Mouse (Mus musculus): ENCODE results near the gene Pip5k1c.

Pip5k1c gene

DNA sequence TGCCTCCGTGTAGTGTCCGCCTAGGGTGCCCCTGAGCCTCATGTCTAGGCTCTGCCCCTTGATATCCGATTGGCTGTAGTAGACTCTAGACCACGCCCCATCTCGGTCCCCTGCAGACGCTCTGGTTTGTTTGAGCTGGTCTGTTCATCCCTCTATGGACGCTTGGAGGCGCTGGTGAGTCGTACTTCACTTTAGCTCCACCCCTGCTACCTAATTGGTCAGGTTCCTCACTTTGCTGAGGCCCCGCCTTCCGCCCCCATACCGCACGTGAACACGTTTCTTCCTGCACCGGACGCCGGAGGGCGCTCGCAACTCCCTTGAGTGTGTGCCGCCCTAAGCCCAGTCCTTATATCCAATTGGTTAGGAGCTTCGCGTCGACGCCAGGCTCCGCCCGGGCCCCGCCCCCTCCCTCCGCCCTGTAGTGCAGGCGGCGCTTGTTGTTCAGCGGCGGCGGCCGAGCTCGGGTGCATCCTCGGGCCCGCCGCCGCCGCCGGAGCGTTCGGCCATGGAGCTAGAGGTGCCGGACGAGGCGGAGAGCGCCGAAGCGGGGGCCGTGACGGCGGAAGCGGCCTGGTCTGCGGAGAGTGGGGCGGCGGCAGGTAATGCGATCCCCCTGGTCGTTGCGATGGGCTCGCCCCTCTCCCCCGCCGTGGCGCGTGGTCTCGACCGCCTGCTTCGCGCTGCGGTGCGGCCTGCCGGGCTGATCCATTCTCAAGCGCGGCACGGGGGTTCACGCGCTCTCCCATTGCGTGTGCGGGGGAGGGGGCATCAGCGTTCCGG, at the start of gene Pip5k1c:
Gene Pip5k1c, plus strand, starts transcription at position 410 of the 780 bp plus-strand sequence.
- peak; percentile 100 for DNase-seq (ENCODE audit: low read depth)

DNA sequence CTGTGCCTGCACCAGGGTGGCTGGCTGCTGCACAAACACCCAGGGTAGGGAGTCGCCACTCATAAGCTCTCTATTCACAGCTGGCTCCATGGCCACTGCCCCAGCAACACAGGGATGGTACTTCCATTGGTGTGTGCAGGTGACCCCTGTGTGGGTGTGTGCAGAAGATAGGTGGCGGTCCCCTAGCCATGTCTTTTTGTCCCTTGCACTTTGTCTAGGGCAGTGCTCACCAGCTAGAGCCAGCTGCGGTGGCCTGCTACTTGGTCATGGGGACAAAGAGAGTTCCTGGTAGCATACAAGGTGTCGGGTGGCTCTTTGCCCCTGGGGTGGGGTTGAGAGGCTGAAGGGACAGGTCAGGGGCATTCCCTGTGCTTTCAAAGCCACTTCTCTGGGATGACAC, 48.6 kb upstream of the Pip5k1c start:
- DNase-seq (ENCODE audit: low read depth): no peak

DNA sequence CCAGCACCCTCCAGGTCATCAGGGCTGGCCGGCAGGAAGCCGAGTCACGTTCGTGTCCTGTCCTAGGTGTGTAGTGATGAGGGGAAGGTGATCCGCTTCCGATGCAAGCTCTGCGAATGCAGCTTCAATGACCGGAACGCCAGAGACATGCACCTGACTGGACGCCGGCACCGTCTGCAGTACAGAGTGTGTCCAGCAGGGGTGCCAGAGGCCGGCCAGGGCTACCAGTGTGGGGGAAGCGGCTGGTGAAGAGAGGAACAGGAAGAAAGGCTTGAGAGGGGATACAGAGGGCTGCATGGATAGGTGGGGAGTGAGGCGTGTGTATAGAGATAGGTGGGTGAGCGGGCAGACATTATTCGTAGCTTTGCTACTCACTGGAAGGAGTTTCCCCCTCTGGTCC, 48.2 kb upstream of the Pip5k1c start:
- DNase-seq (ENCODE audit: low read depth): peak; percentile 63

DNA sequence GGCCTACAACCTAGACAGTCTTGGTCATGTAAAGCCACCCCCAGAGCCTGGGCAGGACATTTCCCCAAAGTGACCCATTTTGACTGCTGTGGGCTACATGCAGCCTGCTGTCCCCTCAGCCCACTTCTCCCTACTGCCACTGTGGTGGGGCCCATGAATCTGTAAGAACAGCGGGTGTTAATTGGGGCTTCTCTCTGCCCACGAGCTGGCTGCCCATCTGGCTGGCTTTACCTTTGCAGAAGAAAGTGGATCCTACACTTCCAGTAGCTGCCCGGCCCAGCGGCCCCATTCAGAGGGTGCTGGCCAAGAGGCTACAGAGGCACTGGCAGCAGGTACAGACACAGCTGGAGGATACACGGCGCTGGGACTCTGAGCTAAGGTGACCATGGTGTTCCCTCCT, 47.6 kb upstream of the Pip5k1c start:
- DNase-seq (ENCODE audit: low read depth): no peak

DNA sequence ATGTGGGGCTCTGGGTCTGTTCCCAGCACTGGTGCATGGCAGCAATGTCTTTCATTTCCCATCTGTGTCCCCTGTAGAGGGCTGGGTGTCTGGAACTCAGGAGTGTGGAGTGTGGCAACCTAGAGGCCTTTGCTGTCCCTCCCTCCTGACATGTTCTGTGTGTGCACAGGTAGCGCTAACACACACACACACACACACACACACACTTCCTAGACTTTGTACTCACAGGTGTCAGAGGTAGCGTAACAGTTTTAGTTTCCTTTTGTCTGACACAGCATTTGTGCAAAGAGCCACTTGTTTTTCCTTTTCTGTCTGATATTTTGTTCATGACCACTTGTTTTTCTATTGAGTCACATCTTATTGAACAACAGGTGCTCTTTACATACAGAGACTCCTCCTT, 45.0 kb upstream of the Pip5k1c start:
- DNase-seq (ENCODE audit: low read depth): no peak

DNA sequence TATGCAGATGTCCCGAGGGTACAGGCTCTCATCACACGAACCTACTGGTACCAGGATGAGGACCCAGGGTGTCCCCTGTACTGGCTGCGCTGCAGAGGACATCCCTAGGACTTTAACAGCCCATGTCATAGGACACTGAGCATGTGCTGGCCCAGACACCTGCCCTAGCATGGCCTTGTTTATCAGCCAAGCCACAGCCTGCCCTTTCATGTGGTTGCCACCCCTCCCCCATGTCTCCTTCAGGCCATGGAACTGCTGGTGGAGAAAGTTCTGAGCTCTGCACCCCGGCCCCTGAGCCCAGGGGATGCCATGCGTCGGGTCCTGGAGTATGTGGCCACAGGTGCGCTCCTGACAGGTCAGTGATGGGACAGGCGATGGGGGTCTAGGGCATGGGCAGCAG, 43.3 kb upstream of the Pip5k1c start:
- no peak for DNase-seq (ENCODE audit: low read depth)

DNA sequence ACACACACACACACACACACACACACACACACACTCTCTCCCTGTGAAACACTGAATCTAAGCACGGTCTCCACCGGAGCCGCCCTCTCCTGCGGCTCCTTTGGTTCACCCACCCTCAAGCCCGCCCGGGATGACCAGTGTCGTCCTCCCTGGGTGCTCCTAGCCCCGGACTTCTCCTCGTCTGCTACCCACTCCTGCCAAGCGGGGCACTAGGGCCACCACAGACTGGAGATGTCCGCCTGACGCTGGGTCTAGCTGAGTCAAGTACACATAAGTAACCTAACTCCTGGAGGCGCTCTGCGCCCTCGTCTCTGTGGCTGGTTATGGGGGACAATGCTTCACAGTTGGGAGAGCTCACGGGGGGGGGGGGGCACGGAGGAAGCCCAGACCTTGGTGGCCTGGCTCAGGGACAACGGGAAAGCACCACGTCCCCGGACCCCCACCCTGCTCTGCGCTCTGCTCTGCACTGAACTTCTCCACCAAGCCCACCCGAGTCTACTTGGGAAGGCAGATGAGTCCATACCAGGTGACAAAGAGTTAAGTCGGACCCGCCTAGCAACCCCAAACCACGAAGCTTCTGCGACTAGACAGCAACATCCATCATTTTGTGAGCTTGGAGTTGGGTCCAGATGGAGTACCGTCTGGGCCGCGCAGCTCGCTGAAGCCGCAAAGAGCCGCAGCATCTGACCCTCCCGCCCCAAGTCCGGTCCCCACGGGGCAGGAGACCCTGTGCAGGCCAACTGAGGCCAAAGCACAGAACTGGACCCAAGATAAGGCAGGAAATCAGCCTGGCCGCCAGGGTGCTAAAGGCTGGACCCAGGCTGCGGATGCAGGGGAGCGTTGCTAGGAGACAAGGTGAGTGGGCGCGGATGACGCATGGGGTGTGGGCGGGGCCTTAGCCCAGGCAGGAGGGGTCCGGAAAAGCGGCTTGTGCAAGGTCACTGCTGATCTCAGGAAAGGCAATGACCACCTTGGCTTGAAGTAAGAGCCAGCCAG, 40.0 kb upstream of the Pip5k1c start, which contains the start of gene Matk:
Gene Matk, plus strand, starts transcription at position 512 of the 996 bp plus-strand sequence.
- no peak for DNase-seq (ENCODE audit: low read depth)

DNA sequence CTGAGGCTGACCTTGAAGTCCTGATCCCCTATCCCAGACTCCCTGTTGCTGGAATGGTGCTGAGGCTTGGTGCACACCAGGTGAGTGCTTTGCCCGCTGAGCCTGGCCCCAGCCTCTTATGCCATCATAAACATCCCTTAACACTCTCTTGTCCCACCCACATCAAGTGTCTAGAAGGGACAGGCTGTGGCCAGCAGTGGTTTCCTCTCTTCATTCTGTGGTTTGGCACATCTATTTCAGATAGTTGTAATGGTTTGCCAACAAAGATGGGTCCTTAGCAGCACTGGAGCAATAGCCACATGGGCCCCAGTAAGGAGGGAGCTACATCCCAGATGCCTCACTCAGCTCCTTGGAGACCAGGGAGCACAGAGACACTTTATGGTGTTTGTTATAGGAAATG, 37.9 kb upstream of the Pip5k1c start:
- DNase-seq (ENCODE audit: low read depth): no peak

DNA sequence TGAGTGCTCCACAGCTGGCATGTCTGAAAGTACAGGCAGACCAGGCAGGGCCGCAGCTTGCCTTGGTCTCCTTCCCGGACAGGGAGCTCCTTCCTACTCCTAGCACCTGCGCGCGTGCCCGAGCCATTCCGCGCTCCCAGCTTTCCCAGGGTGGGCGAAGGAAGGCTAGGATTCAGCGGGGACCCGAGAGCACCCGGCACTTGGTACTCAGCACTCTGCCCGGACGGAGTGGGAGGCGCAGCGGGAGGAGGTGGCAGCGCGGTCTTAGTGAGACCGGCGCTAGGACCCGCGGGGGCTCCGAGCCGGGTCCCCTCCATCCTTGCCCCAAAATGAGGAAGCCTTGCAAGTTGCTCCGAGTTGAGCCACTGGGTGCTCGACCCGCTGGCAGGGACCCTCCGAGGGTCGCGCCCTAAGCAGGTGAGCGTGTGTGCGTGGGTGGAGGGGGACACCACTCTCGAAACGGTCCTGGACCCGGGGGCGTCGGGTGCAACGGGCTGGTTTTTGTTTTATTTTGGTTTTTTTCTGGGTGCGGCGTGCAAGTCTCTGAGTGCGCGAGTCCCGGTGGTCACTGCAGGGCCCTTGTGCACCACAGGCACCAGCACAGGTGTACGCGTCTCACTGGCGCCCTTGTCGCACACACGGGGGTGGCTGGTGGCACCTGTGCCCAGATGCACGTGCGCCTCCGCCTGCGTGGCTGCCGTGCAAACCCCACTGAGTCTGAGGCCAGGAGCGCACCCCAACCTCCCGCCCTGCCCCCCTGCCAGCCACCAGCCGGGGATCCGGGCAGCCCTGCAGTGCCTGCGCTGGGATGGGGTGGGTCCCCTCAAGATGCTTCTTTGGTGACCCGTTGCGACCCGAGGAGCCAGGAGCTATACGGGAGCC, 35.4 kb upstream of the Pip5k1c start:
- no peak for DNase-seq (ENCODE audit: low read depth)

DNA sequence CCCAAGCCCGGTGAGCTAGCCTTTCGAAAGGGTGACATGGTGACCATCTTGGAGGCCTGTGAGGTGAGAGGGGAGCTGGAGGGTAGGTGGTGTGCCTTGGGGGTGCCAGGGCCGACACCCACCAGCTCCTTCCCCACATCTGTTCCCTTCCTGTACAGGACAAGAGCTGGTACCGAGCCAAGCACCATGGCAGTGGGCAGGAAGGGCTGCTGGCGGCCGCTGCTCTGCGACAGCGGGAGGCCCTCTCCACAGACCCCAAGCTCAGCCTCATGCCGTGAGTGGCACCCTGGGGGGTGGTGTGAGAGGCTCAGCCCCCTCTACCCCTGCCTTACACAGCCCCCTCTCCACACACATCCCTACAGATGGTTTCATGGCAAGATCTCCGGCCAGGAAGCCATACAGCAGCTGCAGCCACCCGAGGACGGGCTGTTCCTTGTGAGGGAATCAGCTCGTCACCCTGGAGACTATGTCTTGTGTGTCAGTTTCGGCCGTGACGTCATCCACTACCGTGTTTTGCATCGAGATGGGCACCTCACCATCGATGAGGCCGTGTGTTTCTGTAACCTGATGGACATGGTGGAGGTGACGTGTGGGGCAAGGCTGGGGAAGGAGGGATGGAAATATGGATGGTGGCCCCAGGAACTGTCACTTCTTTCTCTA, 33.4 kb upstream of the Pip5k1c start:
- no peak for DNase-seq (ENCODE audit: low read depth)

DNA sequence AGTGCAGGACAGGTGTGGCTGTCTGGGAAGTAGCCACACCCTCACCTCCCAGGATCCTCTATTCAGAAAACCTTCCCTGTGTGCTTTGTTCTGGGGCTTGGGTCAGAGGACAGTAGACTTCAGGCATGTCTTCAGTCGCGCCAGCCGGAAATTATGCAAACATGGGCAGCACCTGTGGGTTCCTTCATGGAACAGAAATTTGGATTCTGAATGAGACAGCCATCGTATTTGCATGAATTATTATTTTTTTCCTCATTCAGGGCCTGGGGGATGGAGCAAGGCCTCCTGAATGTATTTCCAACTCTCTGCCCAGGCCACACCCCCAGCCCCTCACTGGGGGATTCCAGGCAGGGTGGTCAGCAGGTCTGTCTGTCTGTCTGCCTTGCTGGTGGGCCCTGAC, 31.7 kb upstream of the Pip5k1c start:
- DNase-seq (ENCODE audit: low read depth): no peak

DNA sequence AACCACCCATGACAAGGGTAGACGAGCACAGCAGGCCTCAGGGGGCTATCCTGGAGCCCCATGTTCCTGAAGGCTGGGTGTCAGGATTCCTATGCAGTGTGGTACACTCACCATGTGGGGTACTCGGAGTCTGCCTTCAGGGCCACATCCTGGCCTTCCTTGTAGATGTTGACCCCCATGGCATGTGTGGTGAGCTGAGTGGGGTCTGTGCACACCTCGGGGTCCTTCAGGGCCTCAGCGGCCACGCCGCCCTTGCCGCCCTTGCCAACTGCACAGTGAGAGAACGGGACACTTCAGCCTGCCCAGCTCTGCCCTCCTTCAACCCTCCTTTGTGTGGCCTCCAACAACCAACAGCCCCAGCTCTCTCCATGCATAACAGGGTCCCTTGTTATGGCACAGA, 27.2 kb upstream of the Pip5k1c start:
- DNase-seq (ENCODE audit: low read depth): no peak

DNA sequence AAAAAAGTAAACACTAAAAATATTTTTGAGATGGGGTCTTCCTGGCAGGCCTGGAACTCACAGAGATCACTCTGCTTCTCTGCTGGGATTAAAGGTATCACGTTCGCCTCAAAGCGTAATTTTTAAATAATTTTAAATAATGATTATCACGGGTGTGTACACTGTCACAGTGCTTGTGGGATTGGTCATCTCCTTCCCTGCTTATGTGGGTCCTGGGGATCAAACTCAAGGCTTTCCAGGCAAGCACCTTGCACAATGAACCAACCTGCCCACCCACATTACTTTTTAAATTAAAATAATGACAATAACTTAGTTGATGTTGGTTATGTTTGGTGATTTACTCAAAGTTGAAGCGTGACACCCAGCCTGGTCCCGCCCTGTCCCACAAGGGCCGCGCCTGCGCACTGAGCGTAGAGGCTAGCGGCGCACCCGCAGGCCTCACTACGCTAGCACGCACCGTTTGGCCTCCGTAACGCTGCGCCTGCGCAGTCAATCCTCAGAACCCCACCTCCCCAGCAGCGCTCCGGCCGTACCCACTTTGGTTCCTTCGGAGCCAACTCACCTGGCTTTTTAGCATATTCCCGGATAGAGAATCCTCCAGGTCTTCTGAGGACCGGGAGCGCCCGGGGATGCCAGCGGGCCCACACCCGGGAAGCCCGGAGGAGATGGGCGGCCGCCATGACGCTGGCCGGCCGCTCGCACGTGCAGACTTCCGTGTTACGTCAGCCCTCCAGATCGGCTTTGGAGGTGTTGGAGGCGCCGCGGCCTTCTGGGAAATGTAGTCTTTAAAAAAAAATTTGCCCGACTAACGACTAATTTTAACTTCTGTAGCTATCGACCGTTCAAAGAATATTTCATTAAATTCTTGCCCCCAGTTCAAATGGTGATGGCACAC, 26.3 kb upstream of the Pip5k1c start, which contains the start of the genes Mrpl54 and Apba3:
Gene Mrpl54, minus strand, starts transcription at position 724 of the 895 bp plus-strand sequence.
Gene Apba3, plus strand, starts transcription at position 750 of the 895 bp plus-strand sequence.
- peak; percentile 95 for DNase-seq (ENCODE audit: low read depth)

DNA sequence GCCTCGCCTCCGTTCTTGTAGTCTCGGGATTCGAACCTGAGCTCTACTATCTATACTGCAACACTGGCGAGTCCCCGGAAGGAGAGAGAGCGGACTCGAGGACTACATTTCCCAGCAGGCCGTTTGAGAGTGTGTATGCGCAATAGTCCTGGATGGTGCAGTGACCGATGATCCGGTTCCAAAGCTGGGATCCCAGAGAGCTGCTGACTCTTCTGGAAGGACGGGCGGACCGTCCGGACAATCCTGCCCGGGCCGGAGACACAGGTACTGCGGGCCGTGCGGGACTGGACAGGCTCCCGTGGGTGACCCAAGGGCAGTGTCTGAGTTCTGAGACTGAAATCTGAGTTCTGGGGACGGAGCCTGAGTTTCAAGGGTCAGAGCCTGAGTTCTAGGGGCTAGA, 24.7 kb upstream of the Pip5k1c start:
- DNase-seq (ENCODE audit: low read depth): peak; percentile 63

DNA sequence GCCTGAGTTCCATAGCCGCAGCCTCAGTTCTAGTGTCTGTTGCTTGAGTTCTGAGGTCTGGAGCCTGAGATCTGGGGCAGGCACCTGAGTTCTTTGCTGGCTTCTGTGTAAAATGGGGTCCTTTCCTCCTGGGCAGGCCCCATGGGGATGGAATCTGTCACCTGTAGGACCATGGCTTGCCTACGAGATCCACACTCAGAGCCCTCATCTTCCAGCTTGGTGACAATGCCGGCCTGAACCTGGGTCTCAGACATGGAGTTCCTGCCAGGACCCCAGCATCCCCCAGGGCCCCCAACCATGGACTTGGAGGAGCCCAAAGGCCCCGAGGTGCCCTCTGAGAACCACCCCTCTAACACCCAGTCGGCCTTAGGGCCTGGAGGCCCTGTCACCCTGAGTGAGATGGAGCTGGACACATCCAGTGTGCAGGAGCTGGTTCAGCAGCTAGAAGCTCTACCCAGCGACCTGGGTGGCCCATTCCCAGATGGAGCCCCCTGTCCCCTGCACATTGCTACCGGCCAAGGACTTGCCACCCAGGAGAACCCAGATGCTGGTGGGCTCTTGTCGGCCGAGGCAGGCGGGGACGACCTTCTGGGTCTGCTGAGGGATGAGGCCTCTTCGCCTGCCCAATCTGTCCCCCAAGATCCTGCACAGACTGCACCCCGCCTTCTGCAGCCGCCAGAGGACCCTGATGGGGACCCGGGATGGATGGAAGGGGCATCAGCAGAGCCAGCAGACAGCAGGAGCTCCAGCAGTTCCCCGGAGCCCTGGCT, 23.9 kb upstream of the Pip5k1c start:
- no peak for DNase-seq (ENCODE audit: low read depth)

DNA sequence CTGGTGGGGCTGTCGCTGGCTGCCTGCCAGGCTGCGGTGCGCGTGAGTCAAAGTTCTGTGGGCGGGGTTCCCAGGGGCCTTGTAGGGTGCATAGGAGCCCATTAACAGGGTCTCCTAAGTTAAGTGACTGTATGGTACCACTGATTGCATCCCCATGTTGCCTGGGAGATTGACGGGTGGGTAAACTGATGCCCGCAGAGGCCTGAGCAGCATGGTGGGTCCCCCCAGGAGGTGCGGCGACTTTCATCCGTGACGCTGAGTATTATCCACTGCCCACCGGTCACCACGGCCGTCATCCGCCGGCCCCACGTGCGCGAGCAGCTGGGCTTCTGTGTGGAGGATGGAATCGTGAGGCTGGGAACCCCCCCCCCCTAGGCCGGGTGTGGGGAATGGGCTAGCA, 20.4 kb upstream of the Pip5k1c start:
- DNase-seq (ENCODE audit: low read depth): no peak

DNA sequence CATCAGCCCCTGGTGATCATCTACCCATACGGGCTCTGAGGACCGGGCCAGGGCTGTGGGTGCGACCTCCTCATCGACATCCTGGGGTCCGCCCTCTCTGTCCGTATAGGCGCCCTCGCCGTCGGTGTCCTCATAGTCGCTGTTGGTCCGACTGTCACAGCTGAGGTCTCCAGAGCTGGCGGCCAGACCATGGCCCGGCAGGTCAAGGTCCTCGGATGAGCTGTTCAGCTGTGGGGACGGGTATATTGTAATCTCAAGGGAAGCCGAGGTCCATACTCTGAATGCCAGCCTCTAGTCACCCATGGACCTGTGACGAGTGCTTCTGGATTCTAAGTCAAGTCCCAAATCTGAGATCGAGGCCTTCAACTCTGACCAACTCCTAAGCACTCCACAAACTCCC, 18.9 kb upstream of the Pip5k1c start:
- DNase-seq (ENCODE audit: low read depth): no peak

DNA sequence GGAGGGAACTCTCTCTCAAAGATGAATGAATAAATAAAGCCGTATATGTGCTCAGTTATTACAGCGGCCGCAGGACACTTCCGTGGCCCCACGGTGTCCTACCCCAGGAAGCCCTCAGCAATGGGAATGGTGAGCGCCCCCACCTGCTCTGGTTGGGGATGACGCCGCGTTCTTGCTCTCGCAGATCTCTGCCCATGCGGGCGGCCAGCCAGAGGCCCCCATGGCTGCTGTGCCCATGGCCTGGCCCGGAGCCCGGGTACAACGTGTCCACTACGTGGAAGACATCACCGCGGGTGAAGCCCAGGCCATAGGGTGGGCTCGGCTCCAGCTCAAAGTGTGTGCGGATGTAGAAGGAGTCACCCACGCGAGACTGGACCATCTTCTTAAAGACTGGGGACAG, 15.1 kb upstream of the Pip5k1c start:
- no peak for DNase-seq (ENCODE audit: low read depth)

DNA sequence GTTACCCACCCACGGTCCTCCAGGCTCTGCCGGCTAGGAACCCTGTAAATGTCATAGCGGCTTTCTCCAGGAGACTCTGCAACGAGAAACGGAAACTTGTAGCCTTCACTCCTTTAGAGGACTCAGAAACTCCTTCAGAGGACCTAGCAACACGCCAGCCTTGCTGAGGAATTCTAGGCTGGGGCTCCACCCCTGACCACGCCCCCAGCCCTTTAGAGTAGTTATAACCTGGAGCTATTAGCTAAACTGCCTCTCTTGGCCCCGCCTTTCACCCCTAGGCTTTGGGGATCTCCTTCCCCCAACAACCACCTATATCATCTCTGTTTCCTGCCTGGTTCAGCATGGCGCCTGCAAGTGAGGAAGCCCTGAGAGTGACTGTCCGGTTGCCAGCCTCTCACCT, 13.3 kb upstream of the Pip5k1c start:
- DNase-seq (ENCODE audit: low read depth): no peak
